Mouse (Mus musculus) retina, embryonic 14.5 days (tissue): Measurements from ENCODE around the gene Fbxl20.
A peak's percentile ranks its signal among the peaks of the same experiment; 100 is the strongest.
"Not testable (repeated sequence)": the region's sequence is repeated elsewhere in the genome, so short reads cannot be mapped to it uniquely, and the experiment has no call there.

Experiments
- DNase-seq: peaks from one replicate; pipeline ENCODE4 v3.0.0-alpha.2; 2015; ENCODE audit warnings: low spot score

The Fbxl20 gene

GRCm38 (mm10) chr11:98149786-98150624 is at the start of gene Fbxl20:
Gene Fbxl20, minus strand, starts transcription at chr11:98150403.
- DNase-seq: peak; percentile 95

DNA sequence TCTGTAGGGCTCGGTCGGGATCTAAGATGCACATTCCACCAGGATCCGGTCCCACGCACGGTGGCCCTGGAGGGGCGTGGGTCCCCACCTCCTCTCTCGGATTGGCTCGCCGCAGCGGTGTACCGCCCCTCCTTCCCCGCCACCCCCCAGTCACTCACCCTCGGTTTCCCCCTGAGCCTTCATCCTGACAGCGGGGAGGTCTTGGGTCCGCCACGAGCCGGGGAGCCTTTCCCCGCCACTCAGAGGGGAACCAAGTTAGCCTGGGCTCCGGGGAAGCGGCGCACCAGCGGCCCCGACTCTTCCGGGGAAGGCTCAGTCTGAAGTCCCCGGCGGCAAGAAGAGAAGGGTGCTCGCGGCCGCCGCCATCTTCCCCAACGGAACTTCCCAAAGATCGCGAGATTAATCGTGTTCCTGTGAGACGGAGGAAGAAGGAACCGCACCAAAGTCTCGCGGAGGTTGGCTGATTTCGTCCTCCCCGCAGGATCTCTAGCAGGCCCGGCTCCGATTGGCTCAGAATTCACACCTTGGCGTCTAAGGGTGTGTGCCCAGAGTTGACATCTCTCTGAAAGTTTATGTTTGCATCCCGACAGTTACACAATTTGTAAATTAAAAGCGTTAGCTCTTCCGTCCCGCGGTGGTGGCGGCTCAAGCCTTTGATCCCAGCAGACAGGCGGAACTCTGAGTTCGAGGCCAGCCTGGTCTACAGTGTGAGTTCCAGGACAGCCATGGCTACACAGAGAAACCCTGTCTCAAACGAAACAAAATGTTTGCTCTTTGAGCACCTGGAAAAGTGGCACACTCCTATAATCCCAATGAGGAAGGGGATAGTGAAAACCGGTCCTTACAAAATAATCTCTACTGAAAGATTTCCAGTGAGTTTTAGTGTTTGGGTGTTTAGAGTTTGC is 43.0 kb upstream of the Fbxl20 start, which contains the start of gene Med1:
TSS of gene Med1 (minus strand) at position 393 of the 905 bp plus-strand sequence.
- peak; percentile 97 for DNase-seq

GRCm38 (mm10) chr11:98190820-98191219 is 40.6 kb upstream of the Fbxl20 start:
- DNase-seq: no peak

DNA sequence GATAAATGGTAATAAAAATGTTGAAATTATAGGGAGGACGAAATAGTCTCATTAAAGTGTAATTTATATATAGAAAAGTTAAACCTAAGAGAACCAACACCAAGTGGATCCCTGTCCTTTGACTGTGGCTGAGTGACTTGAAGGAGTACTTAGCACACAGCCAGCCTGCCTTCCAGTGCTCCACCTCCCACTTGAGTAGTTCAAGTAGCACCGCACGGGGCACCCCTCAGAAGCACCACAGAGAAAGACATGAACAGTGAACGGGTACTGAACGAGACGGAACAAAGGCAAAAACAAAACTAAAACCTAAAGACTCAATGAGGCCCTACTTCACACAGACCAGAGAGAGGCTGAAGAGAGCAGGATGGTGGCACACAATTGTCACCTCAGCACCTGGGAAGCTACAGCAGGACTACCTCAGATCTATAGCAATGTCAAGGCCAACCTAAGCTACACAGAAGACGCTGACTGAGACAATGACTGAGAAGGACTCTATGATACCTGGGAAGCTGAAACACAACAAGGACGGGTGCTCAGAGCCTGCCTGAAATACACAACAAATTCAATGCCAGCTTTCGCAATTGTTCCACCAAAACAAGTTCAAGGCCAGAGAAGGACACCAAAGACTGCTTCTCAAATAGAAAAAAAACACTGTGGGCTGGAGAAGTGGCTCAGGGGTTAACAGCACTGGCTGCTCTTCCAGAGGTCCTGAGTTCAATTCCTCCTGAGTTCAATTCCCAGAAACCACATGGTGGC is 37.6 kb upstream of the Fbxl20 start:
- no peak for DNase-seq

GRCm38 (mm10) chr11:98182149-98182548 is 31.9 kb upstream of the Fbxl20 start:
- not testable (repeated sequence) for DNase-seq

- DNase-seq: no peak
These were observed 18.2 kb upstream of the Fbxl20 start for GRCm38 (mm10) chr11:98168400-98168799.

DNA sequence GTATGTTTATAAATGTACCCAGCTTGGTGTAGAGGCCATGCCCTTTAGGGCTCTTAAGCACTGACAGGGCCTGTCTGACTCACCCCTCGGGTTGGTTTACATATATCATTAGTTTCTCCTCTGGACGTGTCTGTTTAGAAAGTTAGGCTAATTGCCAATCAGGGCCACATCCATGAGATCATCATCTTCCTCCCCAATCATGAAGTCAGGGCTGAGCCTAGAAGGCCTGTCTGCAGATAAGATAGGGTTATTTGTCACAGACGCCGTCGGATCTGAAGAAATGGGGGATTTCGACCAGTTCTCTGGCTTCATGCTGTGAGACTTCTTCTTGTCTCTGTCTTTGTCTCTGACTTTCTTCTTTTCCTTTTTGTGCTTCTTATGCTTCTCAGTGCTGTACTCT is 4.9 kb upstream of the Fbxl20 start:
- no peak for DNase-seq

- DNase-seq: no peak
These were observed 488 bp upstream of the Fbxl20 start for GRCm38 (mm10) chr11:98150625-98151156.

DNA sequence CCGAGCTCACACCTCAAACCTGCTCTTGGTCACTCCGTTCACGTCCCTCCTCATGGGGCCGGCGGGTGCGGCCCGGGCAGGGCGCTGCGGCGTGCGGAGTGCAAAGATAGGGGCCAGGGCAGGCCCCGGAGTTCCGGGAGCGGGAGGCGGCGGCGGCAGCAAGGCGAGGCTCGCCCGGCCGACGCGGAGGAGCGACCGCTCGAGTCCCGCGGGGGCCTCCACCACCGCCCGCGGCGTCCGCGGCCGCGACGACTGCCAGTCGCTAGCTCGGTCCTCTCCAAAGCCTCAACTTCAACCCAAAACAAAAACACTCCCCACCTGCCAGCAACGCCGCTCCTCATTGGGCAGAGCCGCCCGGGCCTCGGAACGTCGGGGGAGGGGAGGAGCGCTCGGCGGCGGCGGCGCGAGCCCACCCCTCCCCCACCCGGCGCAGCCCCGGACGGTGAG is 876 bp downstream of the Fbxl20 start:
- DNase-seq: peak; percentile 93

DNA sequence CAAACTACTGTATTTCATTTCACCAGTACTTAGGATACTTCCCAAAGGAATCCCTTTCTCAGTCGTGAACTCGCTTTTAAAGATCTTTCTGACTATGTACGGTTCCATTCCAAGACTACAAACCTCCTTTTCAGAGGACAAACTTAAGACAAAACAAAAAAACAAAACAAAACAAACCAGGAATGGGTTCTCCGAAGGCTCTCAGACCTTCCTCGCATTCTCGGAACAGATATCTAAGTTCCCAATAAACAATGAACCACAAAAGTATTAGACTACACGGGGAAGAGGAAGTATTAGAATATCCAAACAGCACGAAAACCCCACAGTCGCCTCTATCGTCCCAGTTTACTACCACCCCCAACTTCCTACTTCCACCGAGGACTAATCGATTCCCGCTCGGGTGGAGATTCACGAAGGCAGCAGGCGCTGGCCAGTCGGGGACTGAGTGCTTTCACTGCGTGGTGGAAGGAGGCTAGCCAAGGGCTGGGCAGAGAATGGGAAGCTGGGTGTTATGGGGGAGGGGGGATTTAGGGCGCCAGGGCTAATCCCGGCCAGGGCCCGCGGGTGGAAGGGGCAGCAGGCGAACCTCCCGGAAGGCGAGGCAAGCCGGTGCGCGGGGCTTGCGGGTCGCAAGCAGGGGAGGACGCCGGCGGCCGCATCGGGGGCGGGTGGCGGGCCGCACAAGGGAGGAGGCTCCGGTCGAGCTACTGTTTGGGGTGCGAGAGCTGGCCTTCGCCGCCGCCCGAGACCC is 1.5 kb downstream of the Fbxl20 start:
- DNase-seq: peak; percentile 65

GRCm38 (mm10) chr11:98145856-98146255 is 4.3 kb downstream of the Fbxl20 start:
- no peak for DNase-seq

GRCm38 (mm10) chr11:98142545-98142944 is 7.7 kb downstream of the Fbxl20 start:
- no peak for DNase-seq

- DNase-seq: no peak
These were observed 11.3 kb downstream of the Fbxl20 start for GRCm38 (mm10) chr11:98138894-98139293.

GRCm38 (mm10) chr11:98137836-98138235 is 12.4 kb downstream of the Fbxl20 start:
- no peak for DNase-seq

DNA sequence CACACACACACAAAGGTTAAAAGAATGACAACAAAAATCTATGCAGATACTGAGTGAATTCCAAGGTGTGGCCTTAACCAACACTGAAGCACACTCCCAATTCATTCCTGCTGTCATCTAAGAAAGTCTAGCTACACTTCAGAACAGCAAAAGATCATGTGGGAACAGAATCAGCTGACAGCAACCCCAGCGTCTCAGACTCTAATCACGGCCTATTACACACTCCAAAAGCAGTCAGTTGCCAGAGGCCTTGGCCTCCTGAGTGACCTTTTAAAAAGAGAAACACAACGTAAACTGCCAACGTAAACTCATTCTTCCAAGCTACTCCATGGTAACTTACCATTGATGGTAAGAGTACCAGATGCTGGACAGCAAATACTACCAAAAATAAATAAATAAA is 15.3 kb downstream of the Fbxl20 start:
- peak; percentile 15 for DNase-seq

DNA sequence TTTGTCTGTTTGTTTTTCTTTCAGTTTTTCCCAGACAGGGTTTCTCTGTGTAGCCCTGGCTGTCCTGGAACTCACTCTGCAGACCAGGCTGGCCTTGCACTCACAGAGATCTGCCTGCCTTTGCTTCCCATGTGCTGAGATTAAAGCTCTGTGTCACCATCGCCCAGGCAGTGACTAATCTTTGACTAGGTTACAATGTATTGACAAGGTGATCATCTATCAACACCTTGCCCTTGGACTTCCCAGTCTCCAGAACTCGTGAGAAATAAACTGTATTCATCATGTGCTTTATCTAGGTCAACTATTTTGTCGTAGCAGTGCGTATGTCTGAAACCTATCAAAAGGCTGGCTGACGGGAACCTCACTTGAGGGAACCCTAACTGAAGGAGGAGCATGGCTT is 26.8 kb downstream of the Fbxl20 start:
- DNase-seq: no peak

DNA sequence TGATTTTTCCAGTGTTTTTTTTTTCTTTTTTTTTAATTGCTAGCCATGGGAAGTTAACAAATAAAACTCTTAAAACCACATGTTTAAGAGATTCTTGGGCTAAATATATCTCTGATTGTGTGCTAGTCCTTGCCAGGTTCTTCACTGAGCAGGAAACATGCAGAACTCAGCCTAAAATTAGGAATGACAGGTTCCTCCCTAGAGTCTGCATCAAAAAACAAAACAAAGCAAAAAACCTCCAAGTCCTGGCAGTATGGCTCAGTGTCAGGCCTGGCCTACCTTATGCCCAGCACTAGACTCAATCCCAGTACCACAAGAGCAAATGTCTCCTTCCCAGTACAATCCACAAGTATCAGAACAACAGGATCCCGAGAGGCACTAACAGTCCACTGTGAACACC is 35.8 kb downstream of the Fbxl20 start:
- no peak for DNase-seq

GRCm38 (mm10) chr11:98113504-98113903 is 36.7 kb downstream of the Fbxl20 start:
- DNase-seq: no peak

DNA sequence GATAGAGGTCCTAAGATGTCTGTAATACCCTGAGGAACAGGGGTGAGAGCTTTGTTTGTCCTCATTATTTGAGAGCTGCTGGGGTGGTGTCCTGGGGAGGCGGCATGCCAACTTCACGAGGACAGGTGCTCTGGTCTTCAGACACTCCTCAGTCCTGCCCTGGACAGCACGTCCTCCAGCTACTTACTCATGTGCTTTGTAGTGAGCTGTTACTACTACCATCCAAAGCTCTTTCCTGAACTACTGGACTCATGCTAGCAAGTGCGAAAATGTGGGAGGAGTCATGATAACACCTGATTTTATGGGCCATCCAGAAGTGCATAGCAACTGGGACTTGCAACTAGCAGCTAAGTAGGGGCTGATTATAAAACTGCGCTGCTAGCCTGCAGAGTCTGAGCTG is 40.5 kb downstream of the Fbxl20 start:
- DNase-seq: no peak

DNA sequence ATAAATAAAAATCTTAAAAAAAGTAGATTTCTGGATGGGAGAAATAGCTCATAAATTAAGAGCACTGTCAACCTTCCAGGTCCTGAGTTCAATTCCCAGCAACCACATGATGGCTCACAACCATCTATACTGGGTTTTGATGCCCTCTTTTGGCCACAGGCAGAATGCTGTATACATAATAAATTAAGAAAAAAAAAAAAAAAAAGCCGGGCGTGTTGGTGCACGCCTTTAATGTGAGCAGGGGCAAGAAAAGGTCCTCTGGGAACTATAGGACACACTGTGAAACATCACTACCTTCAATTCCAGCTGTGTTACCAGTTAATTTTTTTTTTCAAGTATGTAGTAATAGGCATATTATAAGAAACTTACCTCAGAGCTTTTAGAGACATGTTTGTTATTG is 48.9 kb downstream of the Fbxl20 start:
- no peak for DNase-seq

- DNase-seq: no peak
These were observed 59.6 kb downstream of the Fbxl20 start for GRCm38 (mm10) chr11:98090583-98090982.
